Mouse (Mus musculus) heart, postnatal 0 days (tissue): Measurements from ENCODE around the gene Cotl1. TPM values are rescaled to one million over a fixed set of nuclear protein-coding genes. Genes with fewer than 3 reads are reported as not detected.

Experiments
- ATAC-seq: fragments of 200-750 bp; cut with Nextera tagmentation; 2 replicates; pipeline ENCODE4 v1.8.0; 2017; ENCODE audit warnings: low read depth, moderate number of reproducible peaks, moderate library complexity; ENCODE audit not compliant: insufficient read depth
- DNase-seq: peaks from one replicate; pipeline ENCODE4 v3.0.0-alpha.2; 2016; ENCODE audit warnings: low spot score
- H3K27ac ChIP-seq: fragments of 300-500 bp; sonication (generic); 2 replicates; pipeline ENCODE4 v1.5.1; 2014; ENCODE audit warnings: low read depth, mild to moderate bottlenecking
- H3K27me3 ChIP-seq: fragments of 300-500 bp; sonication (generic); 2 replicates; pipeline ENCODE4 v1.6.1; 2014; ENCODE audit warnings: low read length, mixed read lengths; ENCODE audit not compliant: control insufficient read depth, insufficient read depth
- H3K36me3 ChIP-seq: fragments of 300-500 bp; sonication (generic); replicated peaks from 2 replicates; pipeline ENCODE4 v1.6.1; 2014; ENCODE audit warnings: low read length, mixed read lengths; ENCODE audit not compliant: control insufficient read depth, insufficient read depth
- H3K4me1 ChIP-seq: fragments of 300-500 bp; sonication (generic); 2 replicates; pipeline ENCODE4 v1.6.1; 2014; ENCODE audit warnings: antibody characterized with exemption; ENCODE audit not compliant: control insufficient read depth, insufficient read depth
- H3K4me2 ChIP-seq: fragments of 300-500 bp; sonication (generic); 2 replicates; pipeline ENCODE4 v1.6.1; 2014; ENCODE audit warnings: low read depth, mild to moderate bottlenecking, low read length, moderate library complexity
- H3K4me3 ChIP-seq: fragments of 300-500 bp; sonication (generic); 2 replicates; pipeline ENCODE4 v1.5.1; 2014; ENCODE audit warnings: low read depth, low read length
- H3K9ac ChIP-seq: fragments of 300-500 bp; sonication (generic); replicated peaks from 2 replicates; pipeline ENCODE4 v1.6.1; 2014; ENCODE audit warnings: low read depth, low read length, mixed read lengths
- H3K9me3 ChIP-seq: fragments of 300-500 bp; sonication (generic); replicated peaks from 2 replicates; pipeline ENCODE4 v1.6.1; 2016; ENCODE audit warnings: low read length; ENCODE audit not compliant: control insufficient read depth
- CTCF ChIP-seq: IDR thresholded peaks from 2 replicates; pipeline ENCODE4 v1.5.1; 2016; ENCODE audit warnings: antibody characterized with exemption, control low read depth, low read depth
- EP300 ChIP-seq: IDR thresholded peaks from 2 replicates; pipeline ENCODE4 v1.6.1; 2016; ENCODE audit warnings: antibody characterized with exemption, low read depth
- WGBS: fragments of 180-500 bp; shearing (Covaris S2); extraction: QIAGEN DNeasy Blood & Tissue Kit; methylation state at CpG from one replicate; pipeline ENCODE4 v1.1.7; 2014; 5-methylcytosine and 5-hydroxymethylcytosine counted together
- polyA plus RNA-seq: library from polyadenylated mRNA; unstranded; fragments of >200 nt; fragmentation: Nextera tagmentation; extraction: Ambion mirVana; gene quantifications from 2 replicates; pipeline ENCODE4 v1.2.1, GENCODE M21; 2015
- total RNA-seq: library from RNA; depleted of rRNA; stranded (reverse); fragments of >200 nt; gene quantifications from 2 replicates; pipeline ENCODE4 v1.2.3, GENCODE M21; 2014; ENCODE audit warnings: low replicate concordance

The Cotl1 gene
- total and polyA plus RNA-seq, 2 experiments from 2014 or later = 15.4 to 28.3 TPM

GRCm38 (mm10) chr8:119829870-119830580, 10.3 kb downstream of the Cotl1 start:
- Histone ChIP-seq H3K4me1 (peaks cover 19% of the 10 kb centered on the region), H3K27me3 (no peaks in the 10 kb centered on the region), H3K36me3 (no peaks in the 10 kb centered on the region), H3K4me2 (no peak overlapping the region), H3K4me3 (no peak overlapping the region), H3K9me3 (no peaks in the 10 kb centered on the region), H3K27ac (no peak overlapping the region), H3K9ac (no peak overlapping the region)
- no peak for DNase-seq
- ATAC-seq = no peak
- TF ChIP-seq EP300 (no peak), CTCF (no peak)
- 79% methylated on average over 16 of the region's 16 CpGs for WGBS

GRCm38 (mm10) chr8:119829420-119829819, 10.9 kb downstream of the Cotl1 start:
- Histone ChIP-seq H3K36me3 (no peaks in the 10 kb centered on the region), H3K4me1 (peaks cover 19% of the 10 kb centered on the region), H3K27me3 (no peaks in the 10 kb centered on the region), H3K27ac (no peak overlapping the region), H3K4me3 (no peak overlapping the region), H3K9me3 (no peaks in the 10 kb centered on the region), H3K4me2 (no peak overlapping the region), H3K9ac (no peak overlapping the region)
- 85% methylated on average over 13 of the region's 13 CpGs for WGBS
- ATAC-seq = no peak
- DNase-seq = no peak
- no peak for TF ChIP-seq CTCF
- no peak for TF ChIP-seq EP300

GRCm38 (mm10) chr8:119829015-119829414, 11.3 kb downstream of the Cotl1 start:
- H3K9ac ChIP-seq = no peak overlapping the region
- no peak overlapping the region for H3K27ac ChIP-seq
- H3K36me3 ChIP-seq = no peaks in the 10 kb centered on the region
- no peak overlapping the region for H3K4me3 ChIP-seq
- ATAC-seq (no peak), DNase-seq (no peak)
- H3K27me3 ChIP-seq = no peaks in the 10 kb centered on the region
- TF ChIP-seq CTCF = no peak
- no peak for TF ChIP-seq EP300
- WGBS = 78% methylated on average over 10 of the region's 10 CpGs
- peaks cover 19% of the 10 kb centered on the region for H3K4me1 ChIP-seq
- H3K9me3 ChIP-seq = no peaks in the 10 kb centered on the region
- H3K4me2 ChIP-seq = no peak overlapping the region

GRCm38 (mm10) chr8:119827721-119828153, 12.6 kb downstream of the Cotl1 start:
- no peak for DNase-seq
- Histone ChIP-seq H3K4me3 (no peak overlapping the region), H3K9ac (peak overlapping the region; percentile 27; the same call in 1 of the 2 replicates), H3K4me2 (no peak overlapping the region), H3K4me1 (peaks cover 19% of the 10 kb centered on the region), H3K9me3 (no peaks in the 10 kb centered on the region), H3K27me3 (no peaks in the 10 kb centered on the region), H3K36me3 (no peaks in the 10 kb centered on the region), H3K27ac (no peak overlapping the region)
- TF ChIP-seq EP300 (no peak), CTCF (no peak)
- no peak for ATAC-seq
- 61% methylated on average over 4 of the region's 4 CpGs for WGBS

GRCm38 (mm10) chr8:119826982-119827381, 13.4 kb downstream of the Cotl1 start:
- WGBS = 58% methylated on average over 5 of the region's 5 CpGs
- Histone ChIP-seq H3K27ac (no peak overlapping the region), H3K9ac (no peak overlapping the region), H3K9me3 (no peaks in the 10 kb centered on the region), H3K4me2 (no peak overlapping the region), H3K36me3 (no peaks in the 10 kb centered on the region), H3K4me1 (peaks cover 14% of the 10 kb centered on the region), H3K4me3 (no peak overlapping the region), H3K27me3 (no peaks in the 10 kb centered on the region)
- DNase-seq (no peak), ATAC-seq (no peak)
- TF ChIP-seq EP300 = no peak
- TF ChIP-seq CTCF = no peak
